11 mouse cellular contexts compared by ENCODE assay signal in genomic region chr7:68365711-68366110, GRCm38 (mm10).
DNase-seq lines count a peak whose midpoint lies in the region; ATAC-seq and TF ChIP-seq lines count a peak whose summit lies in the region.
"Had no signal": no experiment of that assay in that cellular context is flagged by ENCODE, and none has a peak within 500 bp of the region (broad histone marks: within the 10 kb centered on the region; RNA-seq: fewer than 3 reads in every experiment).

No protein-coding gene starts in this region.

- H3K27me3 ChIP-seq in forebrain, embryonic 16.5 days (replicated peaks; ENCODE audit: control insufficient read depth, insufficient read depth, low read length): no peaks in the 10 kb centered on the region
- peaks cover 13% of the 10 kb centered on the region for H3K27me3 ChIP-seq in forebrain, embryonic 12.5 days
- H3K27me3 ChIP-seq in midbrain, postnatal 0 days (ENCODE audit: insufficient read depth, low read length): no peaks in the 10 kb centered on the region
- peaks cover 11% of the 10 kb centered on the region; the same call in 1 of the 2 replicates for H3K27me3 ChIP-seq in midbrain, embryonic 13.5 days
- 0 out of 2 replicates have a peak, but pooled peaks cover 3% of the 10 kb centered on the region for H3K27me3 ChIP-seq in lung, postnatal 0 days (replicated peaks; ENCODE audit: insufficient read depth, low read length)

- TF ChIP-seq CTCF in midbrain, postnatal 0 days (IDR thresholded peaks at IDR 0.05): no peak
- no peak for TF ChIP-seq CTCF in lung, postnatal 0 days (IDR thresholded peaks at IDR 0.05)

- WGBS in forebrain, embryonic 16.5 days: 70% methylated on average over 9 of the region's 9 CpGs
- WGBS in forebrain, embryonic 12.5 days: 84% methylated on average over 9 of the region's 9 CpGs
- WGBS in midbrain, postnatal 0 days: 82% methylated on average over 9 of the region's 9 CpGs
- WGBS in midbrain, embryonic 13.5 days: 92% methylated on average over 9 of the region's 9 CpGs
- WGBS in lung, postnatal 0 days: 57% methylated on average over 9 of the region's 9 CpGs

- H3K9me3 ChIP-seq in forebrain, embryonic 16.5 days (ENCODE audit: control insufficient read depth, low read length): no peaks in the 10 kb centered on the region
- H3K9me3 ChIP-seq in forebrain, embryonic 12.5 days: no peaks in the 10 kb centered on the region
- H3K9me3 ChIP-seq in midbrain, postnatal 0 days (ENCODE audit: low read length): no peaks in the 10 kb centered on the region
- H3K9me3 ChIP-seq in midbrain, embryonic 13.5 days: no peaks in the 10 kb centered on the region; the same call in 1 of the 2 replicates
- H3K9me3 ChIP-seq in lung, postnatal 0 days (ENCODE audit: low read length): no peaks in the 10 kb centered on the region

- no peaks in the 10 kb centered on the region for H3K36me3 ChIP-seq in forebrain, embryonic 16.5 days (ENCODE audit: control insufficient read depth, insufficient read depth)
- H3K36me3 ChIP-seq in forebrain, embryonic 12.5 days (replicated peaks): no peaks in the 10 kb centered on the region
- H3K36me3 ChIP-seq in midbrain, postnatal 0 days (ENCODE audit: insufficient read depth, low read length): no peaks in the 10 kb centered on the region
- H3K36me3 ChIP-seq in midbrain, embryonic 13.5 days: no peaks in the 10 kb centered on the region
- H3K36me3 ChIP-seq in lung, postnatal 0 days (ENCODE audit: insufficient read depth, low read length): no peaks in the 10 kb centered on the region
- H3K36me3 ChIP-seq: embryonic facial prominence, embryonic 13.5 days had no signal

- no peak overlapping the region for H3K27ac ChIP-seq in forebrain, embryonic 16.5 days (ENCODE audit: low read length)
- no peak overlapping the region for H3K27ac ChIP-seq in forebrain, embryonic 12.5 days
- H3K27ac ChIP-seq in midbrain, postnatal 0 days (ENCODE audit: low read depth, low read length): no peak overlapping the region
- H3K27ac ChIP-seq in midbrain, embryonic 13.5 days: no peak overlapping the region
- H3K27ac ChIP-seq in lung, postnatal 0 days (ENCODE audit: low read length): no peak overlapping the region
- H3K27ac ChIP-seq: embryonic facial prominence, embryonic 13.5 days; layer of hippocampus, adult 2 months had no signal

- DNase-seq in midbrain, postnatal 0 days (ENCODE audit: low spot score): peak; percentile 19
- peak; percentile 22 for DNase-seq in lung, postnatal 0 days (ENCODE audit: low spot score)
- no peak for DNase-seq in thymus, postnatal 0 days (ENCODE audit: low spot score)
- no peak for DNase-seq in kidney, adult 18-20 months
- DNase-seq in yolk sac, embryonic 10.5 days (ENCODE audit: low spot score): no peak
- DNase-seq: adrenal gland, adult 2 months had no signal

- no peak overlapping the region for H3K9ac ChIP-seq in forebrain, embryonic 16.5 days (replicated peaks; ENCODE audit: low read depth, low read length)
- no peak overlapping the region for H3K9ac ChIP-seq in forebrain, embryonic 12.5 days
- H3K9ac ChIP-seq in midbrain, postnatal 0 days (replicated peaks; ENCODE audit: low read length, poor library complexity, severe bottlenecking): no peak overlapping the region
- H3K9ac ChIP-seq in midbrain, embryonic 13.5 days (replicated peaks): no peak overlapping the region
- H3K9ac ChIP-seq in lung, postnatal 0 days (replicated peaks; ENCODE audit: low read depth): no peak overlapping the region
- H3K9ac ChIP-seq: embryonic facial prominence, embryonic 13.5 days had no signal

- H3K4me2 ChIP-seq in forebrain, embryonic 16.5 days (ENCODE audit: low read length): no peak overlapping the region
- H3K4me2 ChIP-seq in forebrain, embryonic 12.5 days: no peak overlapping the region
- H3K4me2 ChIP-seq in midbrain, postnatal 0 days (ENCODE audit: low read depth, low read length, poor library complexity, severe bottlenecking): no peak overlapping the region
- H3K4me2 ChIP-seq in midbrain, embryonic 13.5 days (replicated peaks): no peak overlapping the region
- H3K4me2 ChIP-seq in lung, postnatal 0 days (replicated peaks; ENCODE audit: low read depth, low read length): no peak overlapping the region
- H3K4me2 ChIP-seq: embryonic facial prominence, embryonic 13.5 days had no signal

- ATAC-seq in forebrain, embryonic 16.5 days: peak; percentile 16; the same call in 1 of the 2 replicates
- ATAC-seq in forebrain, embryonic 12.5 days (ENCODE audit: low FRiP score): no peak
- ATAC-seq in midbrain, postnatal 0 days (ENCODE audit: low FRiP score): no peak
- ATAC-seq in midbrain, embryonic 13.5 days: no peak
- no peak; the same call in 1 of the 2 replicates for ATAC-seq in lung, postnatal 0 days

- H3K4me1 ChIP-seq in forebrain, embryonic 16.5 days (replicated peaks; ENCODE audit: control insufficient read depth, insufficient read depth, low read length): no peaks in the 10 kb centered on the region
- peaks cover 3% of the 10 kb centered on the region; the same call in 1 of the 2 replicates for H3K4me1 ChIP-seq in forebrain, embryonic 12.5 days
- no peaks in the 10 kb centered on the region for H3K4me1 ChIP-seq in midbrain, postnatal 0 days (ENCODE audit: insufficient read depth, low read length)
- no peaks in the 10 kb centered on the region for H3K4me1 ChIP-seq in midbrain, embryonic 13.5 days (replicated peaks)
- H3K4me1 ChIP-seq in lung, postnatal 0 days (ENCODE audit: insufficient read depth, low read depth, low read length): no peaks in the 10 kb centered on the region
- H3K4me1 ChIP-seq: embryonic facial prominence, embryonic 13.5 days had no signal

- TF ChIP-seq EP300 in lung, postnatal 0 days (IDR thresholded peaks at IDR 0.05): no peak

- no peak overlapping the region for H3K4me3 ChIP-seq in forebrain, embryonic 16.5 days (replicated peaks; ENCODE audit: low read length)
- H3K4me3 ChIP-seq in forebrain, embryonic 12.5 days (replicated peaks): no peak overlapping the region
- H3K4me3 ChIP-seq in midbrain, postnatal 0 days (ENCODE audit: low read depth, low read length): no peak overlapping the region
- H3K4me3 ChIP-seq in midbrain, embryonic 13.5 days (replicated peaks): no peak overlapping the region
- H3K4me3 ChIP-seq in lung, postnatal 0 days (ENCODE audit: low read depth, low read length): no peak overlapping the region
- H3K4me3 ChIP-seq: embryonic facial prominence, embryonic 13.5 days; layer of hippocampus, adult 2 months had no signal

Comparison
In these comparisons a context has a peak if more than half of its experiments do, and no peak if none do; other contexts are left out.
1. DNase-seq: peak in midbrain, postnatal 0 days (single experiment) and lung, postnatal 0 days (single experiment); none in thymus, postnatal 0 days (single experiment), kidney, adult 18-20 months (single experiment) and yolk sac, embryonic 10.5 days (single experiment).